Mouse (Mus musculus): Measurements from ENCODE around the gene BC034090.

DNA sequence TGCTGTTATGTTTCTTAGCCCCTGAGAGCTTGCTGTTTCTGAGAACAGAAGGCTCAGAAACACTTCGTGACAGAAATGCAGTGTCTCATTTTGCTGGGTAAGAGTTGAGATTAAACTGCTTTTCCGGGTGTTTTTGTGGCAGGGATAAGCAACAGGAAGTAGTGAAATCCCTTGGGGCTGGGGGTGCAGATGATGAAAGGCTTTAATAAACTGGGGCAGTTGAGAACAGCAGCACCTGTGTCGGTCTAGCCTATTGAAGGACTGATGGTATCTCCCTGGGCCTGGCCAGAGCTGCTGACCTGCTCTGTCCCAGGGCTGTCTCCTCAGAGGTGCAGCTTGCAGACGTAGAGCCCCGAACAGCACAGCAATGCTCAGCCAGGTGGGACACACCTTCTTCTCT, 41.8 kb downstream of the BC034090 start:
- no peak for TF ChIP-seq CTCF (IDR thresholded peaks at IDR 0.05; ENCODE audit: borderline replicate concordance, control insufficient read depth, extremely low read depth, insufficient read depth, low read length, poor library complexity)
- no peak for TF ChIP-seq POLR2A (IDR thresholded peaks at IDR 0.05; ENCODE audit: control insufficient read depth, extremely low read depth, insufficient read depth, low read length, poor library complexity)
